Mouse (Mus musculus) kidney, postnatal 36 days (tissue): Measurements from ENCODE around the gene Gpr65.

Experiments used
- DNase-seq, 2 experiments: peaks; one replicate each; pipeline ENCODE4 v3.0.0; 2021 to 2022; ENCODE audit warnings: mixed read lengths in 2 of 2

Gpr65 gene

DNA sequence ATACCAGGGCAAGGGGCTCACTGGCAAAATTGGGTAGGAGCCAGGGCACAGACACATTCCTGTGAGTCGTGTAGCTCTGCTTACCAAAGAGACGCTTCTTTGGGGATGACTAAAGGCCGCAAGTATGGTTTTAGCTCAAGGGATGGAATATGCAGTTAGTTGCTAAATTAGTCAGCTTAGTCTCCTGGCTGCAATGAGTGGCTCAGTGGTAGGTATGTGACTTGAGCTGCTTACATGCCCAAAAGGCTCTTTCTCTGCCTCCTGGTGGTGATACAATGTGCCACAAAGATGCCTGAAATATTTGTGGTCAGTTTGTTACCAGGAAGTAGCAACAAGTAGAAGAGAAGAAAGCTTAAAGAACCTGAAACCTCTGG is 15.0 kb downstream of the Gpr65 start:
- DNase-seq = no peak

DNA sequence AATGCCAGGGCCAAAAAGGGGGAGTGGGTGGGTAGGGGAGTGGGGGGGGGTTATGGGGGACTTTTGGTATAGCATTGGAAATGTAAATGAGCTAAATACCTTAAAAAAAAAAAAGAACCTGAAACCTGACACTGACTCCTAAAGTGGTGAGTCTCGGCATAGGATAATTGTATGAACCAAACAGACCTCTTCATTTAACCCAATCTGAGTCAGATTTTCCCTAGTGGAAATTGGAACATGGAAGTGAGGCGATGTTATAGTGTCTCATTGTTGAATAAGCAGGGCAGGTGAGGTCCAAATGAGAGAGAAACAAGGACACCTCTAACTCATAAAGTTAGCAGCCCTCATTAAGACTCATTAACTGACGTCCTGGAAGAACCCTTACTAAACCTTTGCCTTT is 16.0 kb downstream of the Gpr65 start:
- DNase-seq = no peak

DNA sequence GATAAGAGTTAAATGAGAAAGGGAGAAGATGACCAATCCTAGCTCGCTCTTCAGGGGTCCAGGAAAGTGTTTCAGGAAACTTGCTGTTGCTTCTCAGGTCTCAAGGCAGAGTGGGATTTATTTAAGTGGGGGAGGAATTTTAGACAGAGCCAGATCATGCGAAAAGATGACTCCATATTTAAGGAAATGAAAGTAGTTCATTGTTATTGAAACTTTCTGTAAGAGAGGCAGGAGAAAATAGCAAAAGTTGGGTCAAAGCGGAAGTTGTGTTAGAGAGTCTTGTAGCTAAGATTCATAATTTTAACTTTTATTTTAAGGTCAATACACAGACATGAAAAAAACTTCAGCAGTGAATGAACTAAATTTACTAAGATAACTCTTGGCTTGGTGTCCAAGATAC is 22.0 kb downstream of the Gpr65 start:
- no peak for DNase-seq

DNA sequence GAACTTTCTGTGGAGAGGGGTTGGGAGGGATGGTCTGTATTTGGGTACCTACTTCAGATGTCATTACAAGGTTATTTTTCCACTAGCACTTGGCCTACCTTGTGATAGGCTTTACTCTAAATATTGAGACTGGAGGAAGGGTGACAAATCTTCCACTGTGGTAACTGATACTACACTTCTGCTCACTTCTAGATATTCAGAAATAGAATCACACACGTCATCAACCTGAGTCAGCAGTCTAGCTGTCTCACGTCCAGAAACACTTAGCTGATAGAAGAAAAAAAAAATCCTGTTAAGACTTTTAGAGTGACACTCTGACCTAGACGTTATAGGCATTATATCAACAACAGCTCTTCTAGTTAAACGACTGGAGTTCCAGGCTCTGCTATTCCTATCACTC is 23.8 kb downstream of the Gpr65 start:
- no peak for DNase-seq

GRCm38 (mm10) chr12:98294241-98294640 is 25.8 kb downstream of the Gpr65 start:
- no peak for DNase-seq

DNA sequence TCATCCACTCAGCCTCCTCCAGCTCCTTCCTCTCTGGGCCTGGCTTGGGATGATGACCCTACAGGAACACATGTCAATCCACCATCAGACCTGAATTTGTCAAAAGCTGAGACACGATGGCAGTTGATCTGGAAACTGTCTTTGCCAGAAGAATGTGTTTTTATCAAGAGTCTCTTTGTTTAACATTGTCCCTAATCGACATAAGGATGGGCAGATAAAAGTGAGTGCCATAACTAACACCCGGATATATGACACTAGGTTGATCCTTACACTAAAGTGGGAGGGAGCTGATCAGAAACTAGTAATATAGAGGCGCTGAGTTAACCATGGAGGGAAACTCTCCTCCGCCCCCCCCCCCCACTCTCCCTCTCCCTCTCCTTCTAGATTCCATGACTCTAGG is 33.5 kb downstream of the Gpr65 start:
- DNase-seq = no peak

GRCm38 (mm10) chr12:98303013-98303412 is 34.6 kb downstream of the Gpr65 start:
- DNase-seq = no peak

DNA sequence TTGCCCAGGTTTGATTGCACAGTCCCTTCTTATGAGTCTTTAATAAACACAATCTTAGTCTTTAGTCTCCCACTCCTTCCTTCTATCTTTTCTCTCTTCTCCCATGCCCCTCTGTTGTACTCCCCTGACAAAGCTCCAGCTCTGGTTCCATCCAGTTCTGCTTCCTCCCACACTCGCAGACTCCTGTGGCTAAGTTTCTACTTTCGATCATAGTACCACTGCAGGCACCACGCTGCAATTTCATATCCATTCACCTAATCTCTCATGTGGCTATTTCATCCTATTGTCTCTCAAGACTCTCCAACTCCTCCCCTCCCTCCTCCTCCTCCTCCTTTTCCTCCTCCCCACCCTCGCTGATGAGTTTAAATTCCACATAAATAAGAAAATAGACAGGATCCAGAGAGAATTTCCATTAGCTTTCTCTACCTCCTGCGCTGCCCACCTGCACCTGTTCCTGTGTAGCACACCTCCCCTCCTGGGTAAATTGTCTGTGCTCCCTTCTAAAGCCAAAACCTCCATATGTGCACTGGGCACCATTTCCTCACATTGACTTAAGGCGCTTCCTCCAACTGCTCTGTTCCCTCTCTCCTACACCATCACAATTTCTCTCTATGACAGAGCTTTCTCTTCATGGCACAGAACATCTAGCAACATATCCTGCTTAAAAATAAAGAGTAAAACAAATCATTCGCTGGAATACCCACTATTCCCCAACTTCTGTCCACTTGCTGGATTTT is 38.9 kb downstream of the Gpr65 start:
- DNase-seq = no peak

GRCm38 (mm10) chr12:98311376-98312083 is 43.1 kb downstream of the Gpr65 start:
- DNase-seq = no peak

- DNase-seq = no peak
Observed at GRCm38 (mm10) chr12:98315924-98316323, 47.5 kb downstream of the Gpr65 start.

- no peak for DNase-seq
Observed at GRCm38 (mm10) chr12:98317718-98318340, 49.4 kb downstream of the Gpr65 start.

DNA sequence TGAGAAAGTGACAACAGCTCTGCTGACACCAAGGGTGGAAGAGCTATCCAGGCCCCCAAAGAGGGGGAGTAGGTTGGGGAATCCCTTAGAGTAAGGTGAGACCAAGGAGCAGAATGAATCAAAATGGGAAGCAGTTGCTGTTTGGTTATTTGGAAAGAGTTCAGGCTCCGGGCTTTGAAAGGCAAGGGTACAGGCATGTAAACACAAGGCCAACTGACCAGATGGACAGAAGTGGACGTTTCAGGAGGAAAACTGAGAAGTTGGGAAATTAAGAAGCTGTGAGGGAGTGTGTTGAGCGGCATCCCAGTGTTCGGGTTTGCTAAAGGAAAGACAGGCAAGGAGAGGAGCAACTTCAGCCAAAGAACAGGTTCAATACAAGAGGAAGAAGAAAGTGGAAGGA is 54.0 kb downstream of the Gpr65 start:
- DNase-seq = no peak

DNA sequence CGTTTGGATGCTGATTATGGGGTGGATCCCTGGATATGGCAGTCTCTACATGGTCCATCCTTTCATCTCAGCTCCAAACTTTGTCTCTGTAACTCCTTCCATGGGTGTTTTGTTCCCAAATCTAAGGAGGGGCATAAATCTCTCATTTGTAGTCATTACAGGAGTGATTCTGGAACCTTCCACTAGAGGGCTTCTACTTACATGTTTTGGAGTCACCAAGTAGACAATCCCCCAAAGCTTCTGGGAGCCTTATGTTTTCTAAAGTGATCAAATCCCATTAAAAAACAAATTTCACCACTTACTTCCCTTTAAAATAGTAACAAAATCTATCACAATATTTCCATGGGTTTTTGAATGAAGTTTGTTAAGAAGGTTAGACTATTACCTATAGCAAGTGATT is 55.7 kb downstream of the Gpr65 start:
- peak in 1 of 2 experiments; percentile 17 for DNase-seq
